Mouse (Mus musculus) CH12.LX (cell line): ENCODE measurements at regions not wholly inside any gene's neighbourhood (a gene's known extent, or its start where the extent isn't known, plus 50 kb on each side); places are given as distances from the start of the nearest gene placed in this dataset.

Experiments
- DNase-seq: peaks from one replicate; pipeline ENCODE4 v3.0.0-alpha.2; 2013; ENCODE audit errors: extremely low read depth
- H3K27ac ChIP-seq: 2 replicates; pipeline ENCODE4 v1.5.1; 2012; ENCODE audit warnings: low read depth, mild to moderate bottlenecking, control low read depth, moderate library complexity; ENCODE audit not compliant: insufficient read depth
- H3K27me3 ChIP-seq: replicated peaks from 2 replicates; pipeline ENCODE3; 2012; ENCODE audit warnings: inconsistent platforms
- H3K36me3 ChIP-seq, 2 experiments: replicated peaks in 1 of 2; 2 replicates each; pipeline versions ENCODE3 to v1.6.1; 2012; ENCODE audit warnings: inconsistent platforms in 1 of 2, low read length in 1 of 2, mild to moderate bottlenecking in 1 of 2, mixed read lengths in 1 of 2, moderate library complexity in 1 of 2; ENCODE audit not compliant: control insufficient read depth in 1 of 2, insufficient read depth in 1 of 2
- H3K4me1 ChIP-seq, 2 experiments: 2 replicates each; pipeline ENCODE4 v1.6.1; 2012; ENCODE audit warnings: inconsistent platforms in 1 of 2, moderate library complexity in 1 of 2; ENCODE audit not compliant: insufficient read depth in 2 of 2, control insufficient read depth in 1 of 2
- H3K4me2 ChIP-seq: 2 replicates; pipeline ENCODE4 v1.6.1; 2012; ENCODE audit warnings: low read depth, mild to moderate bottlenecking, control low read depth; ENCODE audit not compliant: poor library complexity, insufficient read depth, severe bottlenecking
- H3K4me3 ChIP-seq, 3 experiments: fragments of 150-350 bp in 1 of 3; sonication (generic) in 1 of 3; replicated peaks in 1 of 3; 2 replicates each; pipeline versions ENCODE3 to v1.5.1; 2011 to 2012; ENCODE audit warnings: low read depth in 2 of 3, low read length in 2 of 3, mild to moderate bottlenecking in 2 of 3, moderate library complexity in 2 of 3, control low read depth in 1 of 3, improper control_type of control experiment in 1 of 3, inconsistent platforms in 1 of 3, mixed read lengths in 1 of 3; ENCODE audit not compliant: poor library complexity in 1 of 3
- H3K79me2 ChIP-seq: replicated peaks from 2 replicates; pipeline ENCODE4 v1.6.1; 2012; ENCODE audit warnings: mild to moderate bottlenecking, moderate library complexity; ENCODE audit not compliant: control insufficient read depth, poor library complexity, insufficient read depth, severe bottlenecking; ENCODE audit errors: extremely low read depth
- H3K9ac ChIP-seq: 2 replicates; pipeline ENCODE4 v1.6.1; 2012; ENCODE audit warnings: low read depth, mild to moderate bottlenecking, control low read depth, moderate library complexity; ENCODE audit not compliant: insufficient read depth
- H3K9me3 ChIP-seq: replicated peaks from 2 replicates; pipeline ENCODE3; 2012; ENCODE audit warnings: low read length, inconsistent platforms, mixed read lengths
- CHD2 ChIP-seq: IDR thresholded peaks from 2 replicates; pipeline ENCODE4 v1.6.1; 2011; ENCODE audit warnings: low read length, improper control_type of control experiment
- CTCF ChIP-seq, 2 experiments: IDR thresholded peaks in 1 of 2; conservative IDR thresholded peaks in 1 of 2; 2 replicates each; pipeline ENCODE4 v1.5.1; 2011 to 2012; ENCODE audit warnings: low read depth in 2 of 2, low read length in 2 of 2, improper control_type of control experiment in 1 of 2, inconsistent platforms in 1 of 2, mild to moderate bottlenecking in 1 of 2, moderate library complexity in 1 of 2
- E2F4 ChIP-seq: IDR thresholded peaks from 2 replicates; pipeline ENCODE4 v1.6.1; 2011; ENCODE audit warnings: low read depth, low read length, improper control_type of control experiment; ENCODE audit not compliant: insufficient replicate concordance
- ELF1 ChIP-seq: IDR thresholded peaks from 2 replicates; pipeline ENCODE4 v1.6.1; 2014; ENCODE audit warnings: low read depth, mild to moderate bottlenecking, inconsistent platforms, low read length, improper control_type of control experiment
- EP300 ChIP-seq: IDR thresholded peaks from 2 replicates; pipeline ENCODE4 v1.6.1; 2011; ENCODE audit warnings: low read length, improper control_type of control experiment
- GABPA ChIP-seq: IDR thresholded peaks from 2 replicates; pipeline ENCODE4 v1.6.1; 2012; ENCODE audit warnings: low read depth, low read length, improper control_type of control experiment, inconsistent platforms; ENCODE audit not compliant: insufficient replicate concordance
- HCFC1 ChIP-seq: IDR thresholded peaks from 2 replicates; pipeline ENCODE4 v1.6.1; 2012; ENCODE audit warnings: low read depth, mild to moderate bottlenecking, inconsistent platforms, low read length, improper control_type of control experiment
- IRF4 ChIP-seq: IDR thresholded peaks from 2 replicates; pipeline ENCODE4 v1.6.1; 2014; ENCODE audit warnings: low read depth, mild to moderate bottlenecking, inconsistent platforms, low read length, improper control_type of control experiment
- JUN ChIP-seq: IDR thresholded peaks from 2 replicates; pipeline ENCODE4 v1.6.1; 2011; ENCODE audit warnings: low read depth, mild to moderate bottlenecking, low read length, improper control_type of control experiment, moderate library complexity; ENCODE audit not compliant: insufficient read depth
- JUND ChIP-seq: conservative IDR thresholded peaks from 2 replicates; pipeline ENCODE4 v1.6.1; 2011; ENCODE audit warnings: low read depth, low read length, improper control_type of control experiment
- KAT2A ChIP-seq: IDR thresholded peaks from 2 replicates; pipeline ENCODE4 v1.6.1; 2012; ENCODE audit warnings: low read length, improper control_type of control experiment, inconsistent platforms; ENCODE audit not compliant: insufficient replicate concordance
- MAFK ChIP-seq: IDR thresholded peaks from 2 replicates; pipeline ENCODE4 v1.6.1; 2011; ENCODE audit warnings: low read length, improper control_type of control experiment; ENCODE audit not compliant: insufficient replicate concordance
- MAX ChIP-seq: IDR thresholded peaks from 2 replicates; pipeline ENCODE4 v1.6.1; 2011; ENCODE audit warnings: low read length, improper control_type of control experiment
- MAZ ChIP-seq: IDR thresholded peaks from 2 replicates; pipeline ENCODE4 v1.6.1; 2012; ENCODE audit warnings: low read depth, mild to moderate bottlenecking, inconsistent platforms, low read length, improper control_type of control experiment, moderate library complexity
- MEF2A ChIP-seq: IDR thresholded peaks from 2 replicates; pipeline ENCODE4 v1.6.1; 2014; ENCODE audit warnings: low read depth, mild to moderate bottlenecking, inconsistent platforms, low read length, improper control_type of control experiment, borderline replicate concordance
- MXI1 ChIP-seq: IDR thresholded peaks from 2 replicates; pipeline ENCODE4 v1.6.1; 2011; ENCODE audit warnings: mild to moderate bottlenecking, low read depth, low read length, improper control_type of control experiment
- NELFE ChIP-seq: IDR thresholded peaks from 2 replicates; pipeline ENCODE4 v1.6.1; 2011; ENCODE audit warnings: low read depth, low read length, improper control_type of control experiment
- NRF1 ChIP-seq: IDR thresholded peaks from 2 replicates; pipeline ENCODE4 v1.6.1; 2014; ENCODE audit warnings: low read depth, mild to moderate bottlenecking, inconsistent platforms, low read length, improper control_type of control experiment, moderate library complexity
- PAX5 ChIP-seq: IDR thresholded peaks from 2 replicates; pipeline ENCODE4 v1.6.1; 2012; ENCODE audit warnings: low read length, inconsistent platforms, mixed read lengths
- POLR2A ChIP-seq: IDR thresholded peaks from 2 replicates; pipeline ENCODE4 v1.6.1; 2011; ENCODE audit warnings: low read depth, mild to moderate bottlenecking, improper control_type of control experiment, low read length
- POLR2AphosphoS2 ChIP-seq: IDR thresholded peaks from 2 replicates; pipeline ENCODE4 v1.6.1; 2011; ENCODE audit warnings: low read depth, low read length, improper control_type of control experiment
- SIN3A ChIP-seq: IDR thresholded peaks from 2 replicates; pipeline ENCODE4 v1.6.1; 2012; ENCODE audit warnings: low read length, improper control_type of control experiment, inconsistent platforms
- SMC3 ChIP-seq: IDR thresholded peaks from 2 replicates; pipeline ENCODE4 v1.6.1; 2011; ENCODE audit warnings: low read depth, low read length, improper control_type of control experiment
- TBP ChIP-seq: conservative IDR thresholded peaks from 2 replicates; pipeline ENCODE4 v1.6.1; 2011; ENCODE audit warnings: low read depth, low read length, improper control_type of control experiment
- TCF12 ChIP-seq: IDR thresholded peaks from 2 replicates; pipeline ENCODE4 v1.6.1; 2014; ENCODE audit warnings: low read depth, mild to moderate bottlenecking, inconsistent platforms, low read length, improper control_type of control experiment
- UBTF ChIP-seq: IDR thresholded peaks from 2 replicates; pipeline ENCODE4 v1.6.1; 2012; ENCODE audit warnings: low read depth, mild to moderate bottlenecking, inconsistent platforms, low read length, improper control_type of control experiment, moderate library complexity
- USF2 ChIP-seq: conservative IDR thresholded peaks from 2 replicates; pipeline ENCODE4 v1.6.1; 2011; ENCODE audit warnings: low read depth, low read length, improper control_type of control experiment
- ZC3H11A ChIP-seq: IDR thresholded peaks from 2 replicates; pipeline ENCODE4 v1.6.1; 2012; ENCODE audit warnings: low read depth, mild to moderate bottlenecking, inconsistent platforms, low read length, improper control_type of control experiment
- ZKSCAN1 ChIP-seq: IDR thresholded peaks from 2 replicates; pipeline ENCODE4 v1.6.1; 2012; ENCODE audit warnings: low read depth, inconsistent platforms, low read length, improper control_type of control experiment, borderline replicate concordance
- ZNF384 ChIP-seq: IDR thresholded peaks from 2 replicates; pipeline ENCODE4 v1.6.1; 2012; ENCODE audit warnings: low read depth, low read length, improper control_type of control experiment, inconsistent platforms
- dilution Hi-C: fragments of 300-500 bp; cut with MboI; formaldehyde crosslinking; loops from 2 replicates; pipeline ENCODE4 v1.14.3; 2020; ENCODE audit warnings: low sequenced_read_pairs; ENCODE audit not compliant: extremely low pct_unique_long_range_greater_than_20kb, extremely low pct_ligation_motif_present
- in situ Hi-C: fragments of 300-500 bp; cut with MboI; formaldehyde crosslinking; loops from 3 replicates; pipeline ENCODE4 v1.14.3; 2019; ENCODE audit warnings: low sequenced_read_pairs, low pct_ligation_motif_present, low pct_unique_long_range_greater_than_20kb, mixed read lengths

GRCm38 (mm10) chr16:30664433-30664832 is 64.9 kb downstream of the Fam43a start:
- TF ChIP-seq KAT2A (no peak), MAFK (no peak), JUN (no peak), CHD2 (no peak), TCF12 (no peak), SIN3A (no peak), ZNF384 (no peak), SMC3 (no peak), TBP (no peak), ZC3H11A (no peak), MAX (no peak), EP300 (no peak), E2F4 (no peak), ZKSCAN1 (no peak), PAX5 (no peak), MEF2A (no peak)
- no peak for DNase-seq
- Histone ChIP-seq H3K4me2 (no peak overlapping the region), H3K9me3 (no peaks in the 10 kb centered on the region), H3K27me3 (no peaks in the 10 kb centered on the region), H3K4me3 (no peak overlapping the region), H3K9ac (no peak overlapping the region), H3K27ac (no peak overlapping the region), H3K4me1 (peaks cover 15 to 40% of the 10 kb centered on the region in 2 experiments), H3K79me2 (no peaks in the 10 kb centered on the region), H3K36me3 (no peaks in the 10 kb centered on the region)
- in situ Hi-C loops = no loop called here
- dilution Hi-C loops = no loop called here

- Histone ChIP-seq H3K36me3 (no peaks in the 10 kb centered on the region), H3K4me1 (peaks cover 15 to 40% of the 10 kb centered on the region in 2 experiments), H3K9me3 (no peaks in the 10 kb centered on the region), H3K79me2 (no peaks in the 10 kb centered on the region), H3K9ac (no peak overlapping the region), H3K4me3 (no peak overlapping the region), H3K4me2 (no peak overlapping the region), H3K27ac (no peak overlapping the region), H3K27me3 (no peaks in the 10 kb centered on the region)
- dilution Hi-C loops = no loop called here
- no peak for TF ChIP-seq ZNF384
- TF ChIP-seq ELF1 = no peak
- no peak for TF ChIP-seq CTCF (conservative IDR thresholded peaks at IDR 0.05 in 1 of 2, IDR thresholded peaks at IDR 0.05 in 1 of 2; ENCODE audit: low read depth in 2 of 2, low read length in 2 of 2)
- no peak for TF ChIP-seq GABPA
- TF ChIP-seq POLR2A = no peak
- no peak for TF ChIP-seq HCFC1
- no peak for TF ChIP-seq CHD2
- no peak for TF ChIP-seq JUND
- no peak for TF ChIP-seq IRF4
- no peak for TF ChIP-seq USF2
- TF ChIP-seq MAZ = no peak
- no peak for TF ChIP-seq SIN3A
- no peak for TF ChIP-seq MXI1
- no peak for TF ChIP-seq POLR2AphosphoS2
- no peak for TF ChIP-seq NELFE
- no peak for TF ChIP-seq UBTF
- TF ChIP-seq NRF1 = no peak
- no peak for DNase-seq
- in situ Hi-C loops = no loop called here
Observed at GRCm38 (mm10) chr16:30665881-30666280, 66.4 kb downstream of the Fam43a start.
